Mouse (Mus musculus) CH12F3 (cell line): ENCODE measurements around the gene Ppm1k.
"Not testable (repeated sequence)": the region's sequence is repeated elsewhere in the genome, so short reads cannot be mapped to it uniquely, and the experiment has no call there.

Experiments
- in situ Hi-C: fragments of 300-500 bp; cut with MboI; formaldehyde crosslinking; loops from 2 replicates; pipeline ENCODE4 v1.14.3; 2020; ENCODE audit warnings: low sequenced_read_pairs

The Ppm1k gene

DNA sequence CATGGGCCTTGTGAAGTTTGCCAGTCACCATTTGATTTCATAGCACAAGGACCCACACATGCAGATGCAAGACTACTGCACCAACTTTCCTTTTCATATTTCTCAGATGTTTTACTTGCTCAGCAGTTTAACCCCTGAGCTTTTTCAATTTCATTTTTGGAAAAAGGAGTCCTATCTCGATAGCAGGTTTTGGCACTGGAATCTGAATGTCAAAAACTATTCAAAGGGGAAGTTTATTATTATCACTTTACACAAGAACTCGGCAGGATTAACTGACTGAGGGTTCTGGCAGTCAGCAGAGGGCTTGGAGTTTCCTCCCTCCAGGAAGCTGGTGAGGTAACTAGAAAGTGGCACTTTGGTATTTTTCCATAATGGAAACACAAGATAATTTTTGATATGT is 1.9 kb downstream of the Ppm1k start:
- in situ Hi-C loops, result no loop called here

DNA sequence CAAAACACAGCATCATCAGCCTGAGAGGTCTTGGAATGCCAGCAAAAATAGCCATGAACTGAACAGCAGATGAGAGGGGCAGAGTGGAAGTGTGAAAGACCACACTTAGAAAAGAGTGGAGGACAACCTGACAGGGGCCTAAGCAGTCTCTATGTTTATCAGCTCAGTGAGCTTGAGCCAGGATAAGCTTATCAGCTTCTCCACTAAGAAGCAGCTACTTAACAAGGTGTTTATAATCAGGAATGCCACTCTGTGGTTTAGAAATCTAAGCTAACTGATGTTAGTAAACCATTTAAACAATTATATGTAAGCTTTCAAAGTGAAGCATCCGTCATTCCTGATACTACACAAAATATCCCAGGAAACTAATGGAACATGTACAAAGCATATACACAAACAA is 3.2 kb downstream of the Ppm1k start:
- in situ Hi-C loops, result no loop called here

DNA sequence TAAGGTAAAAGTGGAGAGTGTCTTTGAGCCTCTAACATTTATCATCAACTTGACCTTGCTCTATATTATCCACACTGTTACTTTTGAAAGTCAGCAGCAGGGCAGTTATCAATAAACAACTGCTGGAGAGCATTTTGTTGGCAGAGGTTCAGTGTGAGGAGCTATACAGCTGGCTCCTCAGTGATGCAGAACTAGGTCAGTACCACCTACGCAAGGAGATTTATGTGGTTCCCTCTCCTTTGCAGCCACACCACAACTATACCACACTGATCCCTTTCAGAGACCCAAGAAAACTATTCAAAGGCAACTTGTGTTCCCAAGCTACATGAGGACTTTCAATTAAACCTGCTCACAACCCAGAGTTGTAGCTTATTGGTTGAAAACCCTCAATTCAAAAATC is 3.8 kb downstream of the Ppm1k start:
- in situ Hi-C loops, result no loop called here

- in situ Hi-C loops, result no loop called here
These were observed 4.3 kb downstream of the Ppm1k start for GRCm38 (mm10) chr6:57531011-57531410.

DNA sequence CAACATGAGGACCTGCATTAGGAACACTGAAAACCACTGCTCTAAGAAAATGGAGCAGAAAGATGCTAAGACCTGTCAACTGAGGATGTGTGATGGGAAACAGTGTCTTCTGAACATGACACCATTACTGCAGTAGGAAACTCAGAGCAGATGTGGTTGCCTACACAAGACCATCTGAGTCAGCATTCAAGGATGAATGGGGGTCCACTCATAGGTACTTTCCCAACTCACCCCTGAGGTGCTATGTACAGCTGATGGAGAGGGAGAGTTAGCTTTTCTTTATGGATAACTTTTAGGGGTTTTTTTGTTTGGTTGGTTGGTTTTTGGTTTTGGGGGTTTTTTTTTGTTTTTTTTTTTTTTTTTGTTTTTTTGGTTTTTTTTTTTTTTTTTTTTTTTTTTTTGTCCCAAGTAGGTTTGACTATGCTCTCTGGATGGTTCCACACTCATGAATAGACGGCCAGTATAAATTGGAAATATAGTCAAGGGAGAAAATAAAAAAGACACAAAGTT is 5.9 kb downstream of the Ppm1k start:
- in situ Hi-C loops, result no loop called here

- in situ Hi-C loops, result no loop called here
These were observed 8.3 kb downstream of the Ppm1k start for GRCm38 (mm10) chr6:57526933-57527332.

- in situ Hi-C loops, result no loop called here
These were observed 10.5 kb downstream of the Ppm1k start for GRCm38 (mm10) chr6:57524742-57525141.

GRCm38 (mm10) chr6:57520749-57521652 is 14.3 kb downstream of the Ppm1k start:
- in situ Hi-C loops, result no loop called here

GRCm38 (mm10) chr6:57514035-57514374 is 21.3 kb downstream of the Ppm1k start:
- in situ Hi-C loops, result no loop called here

DNA sequence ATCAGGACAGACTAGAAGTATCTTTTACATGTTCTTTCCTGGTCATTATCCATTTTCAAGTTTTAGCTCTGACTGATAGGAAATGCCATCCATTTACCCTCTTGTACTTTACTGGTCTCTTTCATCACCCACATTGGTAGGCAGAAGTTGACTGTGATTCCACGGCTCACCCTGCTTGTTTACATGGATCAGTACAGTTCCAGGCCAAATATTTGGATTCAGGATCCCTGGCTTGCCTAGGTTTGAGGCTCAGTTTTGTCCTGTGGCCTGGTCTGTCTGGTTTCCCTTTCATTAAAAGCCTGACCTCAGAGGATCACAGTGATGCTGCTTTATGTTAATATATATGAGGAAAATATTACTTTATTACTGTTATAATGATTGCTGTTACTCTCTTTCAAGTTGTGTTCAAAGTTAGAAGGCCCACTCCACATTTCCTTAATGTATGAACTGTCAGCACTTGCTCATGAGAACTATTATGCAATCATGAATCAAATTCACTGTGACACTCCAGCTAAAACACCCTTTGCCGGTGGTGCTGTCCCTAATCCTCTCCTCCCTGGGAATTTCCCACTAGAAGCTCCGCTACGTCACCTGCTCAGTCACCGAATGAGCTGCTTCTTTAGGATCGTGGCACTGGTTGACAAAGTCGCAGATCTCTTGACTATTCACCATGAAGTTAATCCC is 21.8 kb downstream of the Ppm1k start:
- in situ Hi-C loops, result no loop called here

DNA sequence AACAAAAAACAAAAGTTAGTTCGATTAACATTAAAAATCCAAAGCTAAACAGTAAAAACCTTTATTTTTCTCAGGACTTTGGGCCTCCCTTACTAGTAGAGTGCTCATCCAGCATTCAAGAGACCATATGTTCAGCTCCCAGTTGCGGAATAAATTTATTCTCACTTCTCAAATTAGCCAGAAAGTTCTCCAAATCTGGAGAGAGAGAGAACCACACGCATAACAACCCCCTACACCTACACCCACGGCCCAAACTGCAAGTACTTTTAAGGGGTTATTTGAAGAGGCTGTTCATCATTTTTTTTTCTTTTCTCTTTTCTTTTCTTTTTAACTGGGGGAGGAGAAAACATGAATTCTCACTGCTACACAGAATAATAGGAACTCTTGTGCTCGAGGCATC is 23.4 kb downstream of the Ppm1k start:
- in situ Hi-C loops, result no loop called here

- in situ Hi-C loops, result no loop called here
These were observed 31.4 kb downstream of the Ppm1k start for GRCm38 (mm10) chr6:57503662-57504379.

DNA sequence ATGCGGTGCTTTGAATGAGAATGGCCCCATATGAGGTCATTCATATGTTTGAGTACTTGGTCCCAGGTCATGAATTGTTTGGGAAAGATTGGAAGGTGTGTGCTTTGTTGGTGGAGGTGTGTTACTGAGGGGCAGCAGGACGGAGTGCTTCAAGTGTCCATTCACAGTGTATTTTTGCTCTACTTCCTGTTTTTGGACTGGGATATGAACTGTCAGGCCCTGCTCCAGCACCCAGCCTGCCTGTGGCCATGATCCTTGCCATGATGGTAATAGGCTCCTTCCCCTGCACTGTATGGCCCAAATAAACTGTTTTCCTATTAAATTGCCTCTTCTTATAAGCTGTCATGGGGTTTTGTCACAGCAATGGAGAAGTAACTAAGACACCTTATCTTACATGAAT is 36.1 kb downstream of the Ppm1k start:
- in situ Hi-C loops, result no loop called here

DNA sequence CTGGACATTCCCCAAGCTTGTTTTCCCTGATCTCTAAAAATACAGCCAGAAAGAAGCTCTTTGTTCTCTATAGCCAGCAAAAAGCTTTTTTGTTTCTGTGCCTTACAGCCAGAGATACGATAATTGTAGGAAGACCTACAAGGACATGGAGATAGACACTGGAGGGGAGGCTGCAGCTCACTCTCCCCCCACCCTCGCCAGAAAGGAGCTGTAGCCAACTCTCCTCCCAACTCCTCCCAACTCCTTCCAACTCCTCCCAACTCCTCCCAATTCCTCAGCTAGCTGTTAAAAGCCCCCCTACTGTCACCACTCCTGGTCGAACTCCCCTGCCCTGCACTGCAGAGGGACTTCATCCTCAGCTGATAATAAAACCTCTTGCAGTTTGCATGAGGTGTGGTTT is 67.1 kb downstream of the Ppm1k start:
- in situ Hi-C loops, result not testable (repeated sequence)
